Mouse (Mus musculus) liver, adult 2 months (tissue): Measurements from ENCODE around the gene Galr3.

Source experiments
- CTCF ChIP-seq: fragments of 200-500 bp; IDR thresholded peaks from 2 replicates; pipeline ENCODE4 v1.5.1; 2011; ENCODE audit warnings: low read depth, low read length, control low read depth
- POLR2A ChIP-seq: fragments of 200-500 bp; IDR thresholded peaks from 2 replicates; pipeline ENCODE4 v1.6.1; 2011; ENCODE audit warnings: low read length, control low read depth; ENCODE audit not compliant: insufficient read depth; ENCODE audit errors: extremely low read depth

- no peak for TF ChIP-seq POLR2A
- TF ChIP-seq CTCF: no peak
These were observed 6.5 kb downstream of the Galr3 start for GRCm38 (mm10) chr15:79048186-79048585.
